Mouse (Mus musculus): ENCODE data around the gene Elovl3.

- TF ChIP-seq POLR2A (IDR thresholded peaks at IDR 0.05; ENCODE audit: extremely low read depth, insufficient read depth, low read length) (no peak), CTCF (IDR thresholded peaks at IDR 0.05; ENCODE audit: low read depth, low read length) (peak; percentile 23; the same call in 1 of the 2 replicates)
These were observed 45.4 kb upstream of the Elovl3 start for GRCm38 (mm10) chr19:46086337-46086736.

All from liver, adult 2 months (tissue).